Mouse (Mus musculus) lung, postnatal 0 days (tissue): Measurements from ENCODE around the gene Hbb-bs. TPM values are rescaled to one million over a fixed set of nuclear protein-coding genes. Genes with fewer than 3 reads are reported as not detected.

Experiments used
- ATAC-seq: fragments of 200-750 bp; cut with Nextera tagmentation; 2 replicates; pipeline ENCODE4 v1.8.0; 2017; ENCODE audit warnings: moderate library complexity
- DNase-seq: peaks from one replicate; pipeline ENCODE4 v3.0.0-alpha.2; 2016; ENCODE audit warnings: low spot score
- H3K27ac ChIP-seq: fragments of 300-500 bp; sonication (generic); 2 replicates; pipeline ENCODE4 v1.5.1; 2014; ENCODE audit warnings: antibody characterized with exemption, mild to moderate bottlenecking, low read length, mixed read lengths
- H3K27me3 ChIP-seq: fragments of 300-500 bp; sonication (generic); replicated peaks from 2 replicates; pipeline ENCODE4 v1.6.1; 2014; ENCODE audit warnings: low read length, mixed read lengths; ENCODE audit not compliant: insufficient read depth
- H3K36me3 ChIP-seq: fragments of 300-500 bp; sonication (generic); 2 replicates; pipeline ENCODE4 v1.6.1; 2014; ENCODE audit warnings: low read length, mixed read lengths; ENCODE audit not compliant: insufficient read depth
- H3K4me1 ChIP-seq: fragments of 300-500 bp; sonication (generic); 2 replicates; pipeline ENCODE4 v1.6.1; 2014; ENCODE audit warnings: antibody characterized with exemption, low read depth, low read length, mixed read lengths; ENCODE audit not compliant: insufficient read depth
- H3K4me2 ChIP-seq: fragments of 300-500 bp; sonication (generic); replicated peaks from 2 replicates; pipeline ENCODE4 v1.6.1; 2014; ENCODE audit warnings: low read depth, mild to moderate bottlenecking, low read length, moderate library complexity, mixed read lengths
- H3K4me3 ChIP-seq: fragments of 300-500 bp; sonication (generic); 2 replicates; pipeline ENCODE4 v1.5.1; 2014; ENCODE audit warnings: low read depth, low read length
- H3K9ac ChIP-seq: fragments of 300-500 bp; sonication (generic); replicated peaks from 2 replicates; pipeline ENCODE4 v1.6.1; 2014; ENCODE audit warnings: low read depth, mild to moderate bottlenecking
- H3K9me3 ChIP-seq: fragments of 300-500 bp; sonication (generic); 2 replicates; pipeline ENCODE4 v1.6.1; 2016; ENCODE audit warnings: low read length, mixed read lengths
- CTCF ChIP-seq: IDR thresholded peaks from 2 replicates; pipeline ENCODE4 v1.5.1; 2016; ENCODE audit warnings: antibody characterized with exemption, mild to moderate bottlenecking
- EP300 ChIP-seq: IDR thresholded peaks from 2 replicates; pipeline ENCODE4 v1.6.1; 2016; ENCODE audit warnings: antibody characterized with exemption, mild to moderate bottlenecking, control low read depth
- WGBS: fragments of 180-500 bp; shearing (Covaris S2); extraction: QIAGEN DNeasy Blood & Tissue Kit; methylation state at CpG from one replicate; pipeline ENCODE4 v1.1.7; 2014; 5-methylcytosine and 5-hydroxymethylcytosine counted together
- polyA plus RNA-seq: library from polyadenylated mRNA; unstranded; fragments of >200 nt; fragmentation: Nextera tagmentation; extraction: Ambion mirVana; gene quantifications from 2 replicates; pipeline ENCODE4 v1.2.1, GENCODE M21; 2015

Hbb-bs gene
- polyA plus RNA-seq, 1 experiment from 2014 or later = 19,829 TPM

DNA sequence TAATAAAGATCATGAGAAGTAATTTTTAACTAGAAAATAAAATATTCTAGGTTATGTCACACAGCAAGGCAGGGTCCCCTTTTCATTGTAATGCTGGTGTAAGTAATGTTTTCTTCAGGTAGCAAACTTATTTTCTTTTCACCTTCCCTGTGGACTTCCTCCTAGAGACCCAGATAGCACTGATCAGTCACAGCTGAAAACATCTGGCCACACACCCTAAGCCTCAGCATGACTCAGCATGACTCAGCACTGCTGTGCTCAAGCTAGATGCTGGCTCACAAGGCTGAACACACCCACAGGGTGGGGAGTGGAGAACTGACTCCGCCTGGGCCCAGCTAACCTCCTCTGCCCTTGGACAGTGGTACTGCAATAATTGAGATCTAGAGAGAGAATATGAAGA lies 33.0 kb upstream of the Hbb-bs start:
- Histone ChIP-seq H3K9me3 (no peaks in the 10 kb centered on the region), H3K27ac (no peak overlapping the region), H3K9ac (no peak overlapping the region), H3K4me1 (no peaks in the 10 kb centered on the region), H3K4me3 (no peak overlapping the region), H3K27me3 (no peaks in the 10 kb centered on the region), H3K36me3 (no peaks in the 10 kb centered on the region), H3K4me2 (no peak overlapping the region)
- WGBS = 34% methylated on average over 1 of the region's 1 CpGs
- TF ChIP-seq EP300 = no peak
- ATAC-seq (peak; percentile 80), DNase-seq (peak; percentile 22)

DNA sequence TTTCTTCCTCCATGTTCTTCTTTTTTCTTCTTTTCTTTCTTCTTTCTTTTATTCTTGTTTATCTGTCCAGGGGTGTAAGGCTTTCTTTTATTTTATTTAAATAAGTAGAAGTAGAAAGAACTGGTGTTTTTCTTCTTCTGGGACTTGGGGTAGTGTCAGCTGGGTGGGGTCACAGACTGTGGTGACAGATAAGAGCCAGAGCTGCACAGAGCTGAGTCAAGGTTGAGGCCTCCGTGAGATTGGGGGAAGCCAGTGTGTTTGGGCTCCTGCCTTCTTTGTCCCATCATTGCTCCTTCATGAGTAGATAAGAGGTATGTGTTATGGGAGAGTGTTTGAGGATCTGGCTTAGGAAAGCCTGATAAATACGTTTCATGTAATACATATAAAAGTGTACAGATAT lies 31.2 kb upstream of the Hbb-bs start:
- TF ChIP-seq CTCF (no peak), EP300 (no peak)
- WGBS = 33% methylated on average over 2 of the region's 2 CpGs

DNA sequence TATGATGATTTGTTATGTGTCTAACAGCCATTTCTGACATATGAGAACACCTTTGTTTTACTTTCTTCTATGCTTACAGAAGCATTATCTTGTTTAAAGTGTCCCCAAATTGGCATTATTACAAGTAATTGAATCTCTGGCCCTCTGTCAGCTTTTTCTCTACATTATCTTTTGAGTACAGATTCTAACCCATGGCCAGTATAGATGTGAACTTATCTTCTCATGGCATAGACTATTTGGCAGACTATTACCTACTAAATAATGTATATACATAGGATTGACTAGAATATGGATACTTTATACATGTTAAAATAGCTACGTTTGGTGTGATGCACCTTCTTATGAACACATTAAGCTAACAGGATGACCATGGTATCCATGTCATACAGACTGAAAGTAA lies 26.8 kb upstream of the Hbb-bs start:
- Histone ChIP-seq H3K36me3 (no peaks in the 10 kb centered on the region), H3K9me3 (no peaks in the 10 kb centered on the region), H3K27ac (no peak overlapping the region), H3K9ac (no peak overlapping the region), H3K27me3 (no peaks in the 10 kb centered on the region), H3K4me3 (no peak overlapping the region), H3K4me1 (no peaks in the 10 kb centered on the region), H3K4me2 (no peak overlapping the region)
- TF ChIP-seq EP300 = no peak
- no peak for TF ChIP-seq CTCF
- ATAC-seq (no peak), DNase-seq (no peak)
- WGBS = 42% methylated on average over 1 of the region's 1 CpGs

More for the DNA sequence above, 31.2 kb upstream of the Hbb-bs start:
- no peak for DNase-seq
- Histone ChIP-seq H3K9me3 (no peaks in the 10 kb centered on the region), H3K36me3 (no peaks in the 10 kb centered on the region), H3K4me3 (no peak overlapping the region), H3K4me1 (no peaks in the 10 kb centered on the region), H3K9ac (no peak overlapping the region), H3K27me3 (no peaks in the 10 kb centered on the region), H3K27ac (no peak overlapping the region), H3K4me2 (no peak overlapping the region)
- ATAC-seq = 0 out of 2 replicates have a peak, but pooled peaks have one; percentile 43

DNA sequence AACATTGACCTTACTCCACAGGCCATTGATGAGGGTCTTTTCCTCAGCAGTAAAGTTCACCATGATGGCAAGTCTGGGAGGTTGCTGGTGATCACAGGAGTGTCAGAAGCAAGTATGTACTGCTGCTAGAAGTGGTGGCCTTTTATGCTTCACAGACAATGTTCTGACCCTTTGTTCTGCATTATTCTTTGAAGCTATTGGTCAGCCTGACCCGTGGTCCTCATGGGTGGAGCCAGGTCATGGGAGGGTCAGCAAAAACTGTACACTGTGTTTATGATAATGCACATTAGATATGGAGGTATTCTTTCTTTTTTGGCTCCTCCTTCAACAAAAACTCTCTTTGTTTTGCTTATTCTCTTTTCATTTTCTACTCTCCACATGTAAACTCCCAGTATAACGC lies 25.2 kb upstream of the Hbb-bs start, which contains the start of gene Hbb-y:
Hbb-y (minus strand) TSS at position 127 of the 400 bp plus-strand sequence.
- Histone ChIP-seq H3K4me1 (no peaks in the 10 kb centered on the region), H3K36me3 (no peaks in the 10 kb centered on the region), H3K9me3 (no peaks in the 10 kb centered on the region), H3K4me2 (no peak within 1 kb of the TSS), H3K27ac (no peak within 1 kb of the TSS), H3K9ac (no peak within 1 kb of the TSS), H3K27me3 (no peaks in the 10 kb centered on the region), H3K4me3 (no peak within 1 kb of the TSS)
- WGBS = 43% methylated on average over 2 of the region's 2 CpGs
- TF ChIP-seq EP300 = no peak
- TF ChIP-seq CTCF = no peak
- DNase-seq (no peak), ATAC-seq (no peak)

DNA sequence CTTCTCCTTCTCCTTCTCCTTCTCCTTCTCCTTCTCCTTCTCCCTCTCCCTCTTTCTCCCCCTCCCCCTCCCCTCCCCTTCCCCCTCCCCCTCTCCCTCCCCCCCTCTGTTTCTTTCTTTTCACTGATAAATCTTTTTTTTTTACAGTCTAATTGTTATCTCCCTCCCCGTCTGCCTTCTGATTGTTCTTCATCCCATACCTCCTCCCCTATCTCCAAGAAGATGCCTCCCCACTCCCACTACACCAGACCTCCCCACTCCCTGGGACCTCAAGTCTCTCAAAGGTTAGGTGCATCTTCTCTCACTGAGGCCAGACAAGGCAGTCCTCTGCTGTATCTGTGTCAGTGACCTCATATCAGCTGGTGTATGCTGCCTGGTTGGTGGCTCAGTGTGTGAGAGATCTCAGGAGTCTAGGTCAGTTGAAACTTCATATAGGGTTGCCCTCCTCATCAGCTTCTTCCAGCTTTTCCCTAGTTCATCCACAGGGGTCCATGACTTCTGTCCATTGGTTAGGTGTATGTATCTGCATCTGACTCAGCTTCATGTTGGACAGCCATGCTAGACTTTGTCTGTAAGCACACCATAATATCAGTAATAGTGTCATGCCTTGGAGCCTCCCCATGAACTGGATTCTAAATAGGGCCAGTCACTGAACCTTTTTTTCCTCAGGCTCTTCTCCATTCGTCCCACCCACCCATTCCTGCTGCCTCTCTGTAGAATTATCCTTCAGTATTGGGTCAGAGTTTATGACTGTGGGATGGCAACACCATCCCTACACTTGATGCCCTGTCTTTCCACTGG lies 16.8 kb upstream of the Hbb-bs start:
- WGBS = 29% methylated on average over 2 of the region's 2 CpGs

DNA sequence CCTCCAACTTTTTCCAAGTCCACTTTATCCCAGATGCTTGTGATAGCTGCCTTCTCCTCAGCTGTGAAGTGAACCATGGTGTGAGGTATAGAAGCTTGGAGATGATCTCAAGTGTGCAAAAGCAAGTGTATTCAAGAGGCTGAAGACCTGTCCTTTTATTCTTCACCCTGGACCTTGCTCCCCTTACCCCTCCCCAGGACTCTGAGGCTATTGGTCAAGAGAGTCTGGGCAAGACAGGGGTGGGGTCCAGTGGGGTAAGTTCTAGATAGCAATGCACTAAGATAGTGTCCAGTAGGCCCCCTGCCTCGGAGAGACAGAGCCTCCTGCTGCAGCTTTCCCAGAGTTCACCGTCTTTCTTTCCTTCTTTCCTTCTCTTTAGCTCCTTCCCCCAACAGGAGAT lies 15.1 kb upstream of the Hbb-bs start, which contains the start of gene Hbb-bh1:
Hbb-bh1 (minus strand) TSS at position 131 of the 400 bp plus-strand sequence.
- Histone ChIP-seq H3K27me3 (no peaks in the 10 kb centered on the region), H3K4me3 (no peak within 1 kb of the TSS), H3K9ac (no peak within 1 kb of the TSS), H3K4me2 (no peak within 1 kb of the TSS), H3K4me1 (no peaks in the 10 kb centered on the region), H3K36me3 (no peaks in the 10 kb centered on the region), H3K9me3 (no peaks in the 10 kb centered on the region), H3K27ac (no peak within 1 kb of the TSS)
- TF ChIP-seq EP300 (no peak), CTCF (no peak)
- 70% methylated on average over 2 of the region's 2 CpGs for WGBS
- no peak for ATAC-seq
- DNase-seq = no peak

More for the DNA sequence above, 16.8 kb upstream of the Hbb-bs start:
- Histone ChIP-seq H3K4me2 (no peak overlapping the region), H3K27ac (no peak overlapping the region), H3K36me3 (no peaks in the 10 kb centered on the region), H3K4me1 (no peaks in the 10 kb centered on the region), H3K9me3 (no peaks in the 10 kb centered on the region), H3K9ac (no peak overlapping the region), H3K4me3 (no peak overlapping the region), H3K27me3 (no peaks in the 10 kb centered on the region)
- no peak for DNase-seq
- ATAC-seq = no peak
- no peak for TF ChIP-seq EP300
- TF ChIP-seq CTCF = no peak
